Mouse (Mus musculus): ENCODE results near the gene Hadh. TPM values are rescaled to one million over a fixed set of nuclear protein-coding genes. Genes with fewer than 3 reads are reported as not detected.

Hadh gene
- total RNA-seq, 1 experiment: 64.1 TPM

DNA sequence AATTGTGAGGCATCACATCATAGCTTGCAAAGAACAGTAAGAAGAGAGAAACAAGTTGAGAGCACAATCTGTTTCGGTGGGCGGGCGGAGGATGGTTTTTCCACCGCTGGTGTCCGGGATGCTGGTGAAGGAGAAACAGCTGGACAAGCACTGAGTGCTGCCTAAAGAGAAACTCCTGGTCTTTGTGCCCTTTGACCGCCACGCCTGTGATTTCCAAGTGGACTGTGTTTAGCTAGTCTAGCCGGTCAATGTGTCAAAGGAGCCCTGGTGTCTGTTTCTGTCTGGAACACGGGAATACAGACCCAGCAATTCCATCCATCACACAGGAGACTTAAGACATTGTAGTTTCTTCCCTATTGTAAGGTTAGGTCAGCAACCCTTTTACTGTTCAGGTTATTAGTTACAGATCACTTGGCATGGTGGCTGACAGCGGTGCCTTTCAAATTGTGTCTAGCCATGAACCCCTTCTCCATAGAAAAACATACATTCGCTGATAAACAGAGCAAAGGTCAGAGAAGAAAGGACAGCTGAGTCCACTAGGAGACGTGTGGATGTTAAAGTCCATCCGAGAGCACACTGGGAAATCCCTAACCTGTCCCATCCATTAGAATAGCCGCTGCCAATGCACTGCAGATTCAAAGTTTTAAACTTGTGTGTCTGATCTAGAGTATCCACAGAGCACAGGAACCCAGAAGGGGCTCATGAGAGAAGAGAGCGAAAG, 8.0 kb downstream of the Hadh start:
- DNase-seq (ENCODE audit: low read depth, low spot score): no peak
- Histone ChIP-seq H3K9ac (ENCODE audit: insufficient read depth, low read depth, low read length, poor library complexity, severe bottlenecking) (no peak overlapping the region), H3K27ac (ENCODE audit: insufficient read depth, low read depth, low read length, poor library complexity, severe bottlenecking) (no peak overlapping the region), H3K36me3 (ENCODE audit: control insufficient read depth, insufficient read depth, low read length, poor library complexity, severe bottlenecking) (peaks cover 2% of the 10 kb centered on the region; the same call in 1 of the 2 replicates), H3K4me1 (ENCODE audit: control insufficient read depth in 2 of 2, insufficient read depth in 2 of 2, low read length in 2 of 2, poor library complexity in 1 of 2) (peaks cover 0 to 2% of the 10 kb centered on the region in 2 experiments; a peak in 1 of 4 replicates), H3K9me3 (ENCODE audit: control insufficient read depth, insufficient read depth, low read depth, low read length) (no peaks in the 10 kb centered on the region), H3K4me3 (ENCODE audit: insufficient read depth in 1 of 2, low read depth in 1 of 2, low read length in 2 of 2, poor library complexity in 1 of 2, severe bottlenecking in 1 of 2) (no peak overlapping the region)
- TF ChIP-seq HCFC1 (IDR thresholded peaks at IDR 0.05; ENCODE audit: borderline replicate concordance, insufficient read depth, low read length) (no peak), ZC3H11A (IDR thresholded peaks at IDR 0.05; ENCODE audit: borderline replicate concordance, low read depth, low read length) (no peak), ZNF384 (IDR thresholded peaks at IDR 0.05; ENCODE audit: low read depth, low read length) (no peak), CHD2 (IDR thresholded peaks at IDR 0.05; ENCODE audit: low read depth, low read length) (no peak), MAFK (IDR thresholded peaks at IDR 0.05; ENCODE audit: insufficient read depth, low read depth, low read length) (no peak)
- in situ Hi-C loops (cut with MboI; ENCODE audit: low sequenced_read_pairs in 2 of 2, unreplicated experiment in 2 of 2): no loop called here

DNA sequence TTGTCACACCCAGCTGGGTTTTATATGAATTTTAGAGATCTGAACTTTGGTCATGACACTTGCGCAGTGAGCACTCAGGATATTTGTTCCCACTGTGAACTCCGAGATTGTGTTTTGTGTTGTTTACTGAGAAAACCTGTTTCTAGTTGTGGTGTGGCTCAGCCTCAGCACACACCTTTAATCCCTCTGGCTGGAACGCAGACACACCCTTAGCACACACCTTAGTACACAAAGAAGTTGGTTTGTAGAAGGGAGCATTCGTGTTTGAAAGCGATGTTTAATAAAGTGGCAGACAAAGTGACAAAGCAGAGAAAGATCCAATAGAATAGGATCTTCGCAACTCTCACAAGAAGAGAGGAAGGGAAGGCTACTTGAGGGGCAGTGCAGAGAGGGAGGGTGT, 11.5 kb downstream of the Hadh start:
- Histone ChIP-seq H3K36me3 (ENCODE audit: control insufficient read depth, insufficient read depth, low read length, poor library complexity, severe bottlenecking) (peaks cover 2% of the 10 kb centered on the region; the same call in 1 of the 2 replicates), H3K4me3 (ENCODE audit: insufficient read depth in 1 of 2, low read depth in 1 of 2, low read length in 2 of 2, poor library complexity in 1 of 2, severe bottlenecking in 1 of 2) (no peak overlapping the region), H3K9me3 (ENCODE audit: control insufficient read depth, insufficient read depth, low read depth, low read length) (no peaks in the 10 kb centered on the region), H3K27ac (ENCODE audit: insufficient read depth, low read depth, low read length, poor library complexity, severe bottlenecking) (no peak overlapping the region), H3K4me1 (ENCODE audit: control insufficient read depth in 2 of 2, insufficient read depth in 2 of 2, low read length in 2 of 2, poor library complexity in 1 of 2) (peaks cover 0 to 4% of the 10 kb centered on the region in 2 experiments; a peak in 1 of 4 replicates), H3K9ac (ENCODE audit: insufficient read depth, low read depth, low read length, poor library complexity, severe bottlenecking) (no peak overlapping the region)
- in situ Hi-C loops (cut with MboI; ENCODE audit: low sequenced_read_pairs in 2 of 2, unreplicated experiment in 2 of 2): no loop called here
- no peak for DNase-seq (ENCODE audit: low read depth, low spot score)
- TF ChIP-seq ZC3H11A (IDR thresholded peaks at IDR 0.05; ENCODE audit: borderline replicate concordance, low read depth, low read length): no peak
- TF ChIP-seq ZNF384 (IDR thresholded peaks at IDR 0.05; ENCODE audit: low read depth, low read length): no peak
- no peak for TF ChIP-seq HCFC1 (IDR thresholded peaks at IDR 0.05; ENCODE audit: borderline replicate concordance, insufficient read depth, low read length)
- no peak for TF ChIP-seq CHD2 (IDR thresholded peaks at IDR 0.05; ENCODE audit: low read depth, low read length)
- no peak for TF ChIP-seq MAFK (IDR thresholded peaks at IDR 0.05; ENCODE audit: insufficient read depth, low read depth, low read length)

GRCm38 (mm10) chr3:131259392-131259965, 12.4 kb downstream of the Hadh start:
- Histone ChIP-seq H3K27ac (ENCODE audit: insufficient read depth, low read depth, low read length, poor library complexity, severe bottlenecking) (no peak overlapping the region), H3K9ac (ENCODE audit: insufficient read depth, low read depth, low read length, poor library complexity, severe bottlenecking) (no peak overlapping the region), H3K36me3 (ENCODE audit: control insufficient read depth, insufficient read depth, low read length, poor library complexity, severe bottlenecking) (peaks cover 2% of the 10 kb centered on the region; the same call in 1 of the 2 replicates), H3K4me3 (ENCODE audit: insufficient read depth in 1 of 2, low read depth in 1 of 2, low read length in 2 of 2, poor library complexity in 1 of 2, severe bottlenecking in 1 of 2) (no peak overlapping the region), H3K4me1 (ENCODE audit: control insufficient read depth in 2 of 2, insufficient read depth in 2 of 2, low read length in 2 of 2, poor library complexity in 1 of 2) (peaks cover 0 to 4% of the 10 kb centered on the region in 2 experiments; a peak in 1 of 4 replicates), H3K9me3 (ENCODE audit: control insufficient read depth, insufficient read depth, low read depth, low read length) (no peaks in the 10 kb centered on the region)
- in situ Hi-C loops (cut with MboI; ENCODE audit: low sequenced_read_pairs in 2 of 2, unreplicated experiment in 2 of 2): no loop called here
- no peak for DNase-seq (ENCODE audit: low read depth, low spot score)
- TF ChIP-seq ZNF384 (IDR thresholded peaks at IDR 0.05; ENCODE audit: low read depth, low read length): no peak
- no peak for TF ChIP-seq ZC3H11A (IDR thresholded peaks at IDR 0.05; ENCODE audit: borderline replicate concordance, low read depth, low read length)
- TF ChIP-seq HCFC1 (IDR thresholded peaks at IDR 0.05; ENCODE audit: borderline replicate concordance, insufficient read depth, low read length): no peak
- no peak for TF ChIP-seq CHD2 (IDR thresholded peaks at IDR 0.05; ENCODE audit: low read depth, low read length)
- no peak for TF ChIP-seq MAFK (IDR thresholded peaks at IDR 0.05; ENCODE audit: insufficient read depth, low read depth, low read length)

DNA sequence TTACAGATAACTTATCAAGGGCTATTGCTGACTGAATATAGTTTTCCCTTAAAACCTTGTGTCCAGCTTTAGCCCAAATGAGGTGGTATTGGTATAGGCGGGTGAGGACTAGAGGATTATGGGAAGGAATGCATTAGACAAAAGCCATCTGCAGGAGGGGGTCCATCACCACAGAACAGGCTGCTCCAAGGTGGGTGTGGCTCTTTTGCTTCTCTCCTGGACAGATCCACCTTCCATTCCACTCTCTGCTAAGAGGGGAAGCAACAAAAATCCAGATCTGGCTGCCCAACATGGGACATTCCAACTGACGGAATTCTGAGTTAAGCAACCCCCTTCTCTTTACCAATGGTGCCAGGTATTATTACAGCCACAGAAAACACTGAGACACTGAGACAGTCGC, 13.0 kb downstream of the Hadh start:
- Histone ChIP-seq H3K27ac (ENCODE audit: insufficient read depth, low read depth, low read length, poor library complexity, severe bottlenecking) (no peak overlapping the region), H3K4me3 (ENCODE audit: insufficient read depth in 1 of 2, low read depth in 1 of 2, low read length in 2 of 2, poor library complexity in 1 of 2, severe bottlenecking in 1 of 2) (no peak overlapping the region), H3K36me3 (ENCODE audit: control insufficient read depth, insufficient read depth, low read length, poor library complexity, severe bottlenecking) (peaks cover 2% of the 10 kb centered on the region; the same call in 1 of the 2 replicates), H3K4me1 (ENCODE audit: control insufficient read depth in 2 of 2, insufficient read depth in 2 of 2, low read length in 2 of 2, poor library complexity in 1 of 2) (peaks cover 0 to 4% of the 10 kb centered on the region in 2 experiments; a peak in 1 of 4 replicates), H3K9me3 (ENCODE audit: control insufficient read depth, insufficient read depth, low read depth, low read length) (no peaks in the 10 kb centered on the region), H3K9ac (ENCODE audit: insufficient read depth, low read depth, low read length, poor library complexity, severe bottlenecking) (no peak overlapping the region)
- in situ Hi-C loops (cut with MboI; ENCODE audit: low sequenced_read_pairs in 2 of 2, unreplicated experiment in 2 of 2): no loop called here
- no peak for TF ChIP-seq HCFC1 (IDR thresholded peaks at IDR 0.05; ENCODE audit: borderline replicate concordance, insufficient read depth, low read length)
- TF ChIP-seq ZC3H11A (IDR thresholded peaks at IDR 0.05; ENCODE audit: borderline replicate concordance, low read depth, low read length): no peak
- TF ChIP-seq CHD2 (IDR thresholded peaks at IDR 0.05; ENCODE audit: low read depth, low read length): no peak
- TF ChIP-seq MAFK (IDR thresholded peaks at IDR 0.05; ENCODE audit: insufficient read depth, low read depth, low read length): no peak
- TF ChIP-seq ZNF384 (IDR thresholded peaks at IDR 0.05; ENCODE audit: low read depth, low read length): no peak
- DNase-seq (ENCODE audit: low read depth, low spot score): no peak
